Mouse (Mus musculus) natural killer cell, adult 2 months (primary cell): ENCODE data around the gene Cox8a.

Source experiments
- DNase-seq, 2 experiments: peaks; one replicate each; pipeline ENCODE4 v3.0.0; 2022; ENCODE audit warnings: low spot score in 2 of 2

The Cox8a gene

GRCm38 (mm10) chr19:7185715-7186291 lies 31.6 kb downstream of the Cox8a start:
- DNase-seq, result no peak

- no peak for DNase-seq
Observed at GRCm38 (mm10) chr19:7185059-7185458, 32.4 kb downstream of the Cox8a start.

DNA sequence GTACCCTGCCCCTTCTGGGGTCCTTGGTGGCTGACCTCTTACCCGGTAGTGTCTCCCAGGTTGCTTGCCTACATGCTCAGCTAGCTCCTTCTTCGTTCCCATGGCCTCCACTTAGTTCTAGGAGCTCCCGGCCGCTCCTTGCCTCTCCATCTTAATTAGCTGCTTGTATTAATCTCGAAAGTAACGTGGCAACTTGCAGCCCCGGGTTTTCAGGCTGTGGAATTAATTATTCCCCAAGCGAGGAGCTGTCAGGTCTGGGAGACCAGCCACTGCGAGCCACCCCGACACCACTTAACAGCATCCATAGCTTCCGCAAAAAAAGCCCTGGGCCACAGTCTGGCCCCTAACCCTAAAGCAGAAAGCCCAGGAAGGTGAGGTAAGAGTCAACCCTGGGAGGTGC lies 34.0 kb downstream of the Cox8a start:
- DNase-seq, result no peak

- DNase-seq, result no peak
Observed at GRCm38 (mm10) chr19:7182273-7182949, 35.0 kb downstream of the Cox8a start.

GRCm38 (mm10) chr19:7181496-7181895 lies 35.9 kb downstream of the Cox8a start:
- no peak for DNase-seq

GRCm38 (mm10) chr19:7180756-7181405 lies 36.5 kb downstream of the Cox8a start:
- DNase-seq, result no peak

- no peak for DNase-seq
Observed at GRCm38 (mm10) chr19:7178841-7179452, 38.5 kb downstream of the Cox8a start.

GRCm38 (mm10) chr19:7177804-7178511 lies 39.5 kb downstream of the Cox8a start:
- DNase-seq, result no peak

- DNase-seq, result no peak
Observed at GRCm38 (mm10) chr19:7176041-7176696, 41.2 kb downstream of the Cox8a start.

DNA sequence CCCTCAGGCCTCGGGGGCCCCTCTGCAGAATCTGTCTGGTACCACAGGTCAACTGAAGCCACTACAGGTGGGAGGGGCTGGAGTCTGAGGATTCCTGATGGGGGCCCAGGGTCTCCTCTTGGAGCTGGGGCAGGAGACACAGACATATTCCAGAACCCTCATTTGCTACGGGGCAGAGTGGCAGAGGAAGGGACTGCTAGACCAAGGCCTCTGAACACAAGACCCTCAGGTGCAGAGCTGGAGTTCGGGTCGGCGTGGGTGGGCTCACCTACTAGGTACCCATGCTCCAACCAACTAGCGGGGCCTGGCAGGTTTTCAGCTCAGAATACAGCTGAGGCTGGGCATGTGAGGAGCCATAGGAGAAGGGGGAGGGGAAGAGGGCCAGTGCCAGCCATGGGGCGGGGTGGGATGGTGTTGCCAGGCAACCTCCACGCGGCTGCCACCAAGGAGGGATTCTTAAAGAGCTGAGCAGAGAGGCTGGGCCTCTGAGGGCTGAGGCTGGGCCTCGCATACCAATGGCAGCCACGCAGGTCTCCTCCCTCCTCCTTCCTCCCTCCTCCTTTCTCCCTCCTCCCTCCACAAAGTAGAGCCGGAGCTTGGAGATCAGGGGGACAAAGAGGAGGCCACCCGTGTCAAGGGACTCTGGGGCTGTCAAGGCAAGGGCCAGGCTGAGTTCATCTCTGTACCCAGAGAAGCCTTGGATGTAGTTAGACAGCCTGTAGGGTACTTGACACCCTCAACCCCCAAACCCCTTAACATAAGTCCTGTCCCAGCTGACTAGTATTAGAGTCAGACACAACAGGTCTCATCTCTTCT lies 45.2 kb downstream of the Cox8a start:
- DNase-seq, result no peak

DNA sequence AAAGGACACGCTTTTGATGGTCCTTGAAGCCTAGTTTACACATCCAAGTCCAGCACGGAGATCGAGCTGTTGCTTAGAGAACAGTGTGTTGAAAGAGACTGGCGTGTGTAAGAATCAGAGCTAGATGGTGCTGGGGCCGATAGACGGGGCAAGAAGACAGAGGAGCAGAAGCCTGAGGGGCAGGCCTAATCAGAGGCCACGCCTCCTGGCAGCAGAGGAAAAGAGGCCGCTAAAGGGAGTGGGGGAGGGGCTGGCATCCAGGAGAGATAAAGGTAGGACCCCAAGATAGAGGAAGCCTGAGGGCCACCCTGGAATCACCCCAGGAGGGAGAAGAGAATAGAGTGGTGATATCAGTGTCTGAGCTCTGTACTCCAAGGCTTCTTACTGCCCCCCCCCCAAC lies 46.0 kb downstream of the Cox8a start:
- DNase-seq, result no peak

DNA sequence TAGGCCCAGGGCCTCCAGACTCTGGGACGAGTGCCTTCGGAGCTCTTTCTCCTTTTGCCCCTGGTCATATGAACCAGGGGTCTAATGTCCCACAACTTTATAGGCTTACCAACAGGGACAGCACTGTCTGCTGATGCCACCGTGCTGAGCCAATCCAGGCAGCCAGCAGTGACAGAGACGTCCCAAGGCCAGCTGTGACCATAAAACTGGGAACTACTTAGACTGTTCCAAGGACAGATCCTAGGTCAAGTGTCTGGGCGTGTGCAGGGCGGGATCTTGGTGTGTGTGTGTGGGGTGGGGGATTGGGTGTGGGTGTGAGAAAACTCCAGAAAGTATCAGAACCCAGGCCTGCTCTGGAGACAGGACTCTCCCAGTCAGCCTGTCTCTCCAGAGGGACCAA lies 46.5 kb downstream of the Cox8a start:
- DNase-seq, result no peak

DNA sequence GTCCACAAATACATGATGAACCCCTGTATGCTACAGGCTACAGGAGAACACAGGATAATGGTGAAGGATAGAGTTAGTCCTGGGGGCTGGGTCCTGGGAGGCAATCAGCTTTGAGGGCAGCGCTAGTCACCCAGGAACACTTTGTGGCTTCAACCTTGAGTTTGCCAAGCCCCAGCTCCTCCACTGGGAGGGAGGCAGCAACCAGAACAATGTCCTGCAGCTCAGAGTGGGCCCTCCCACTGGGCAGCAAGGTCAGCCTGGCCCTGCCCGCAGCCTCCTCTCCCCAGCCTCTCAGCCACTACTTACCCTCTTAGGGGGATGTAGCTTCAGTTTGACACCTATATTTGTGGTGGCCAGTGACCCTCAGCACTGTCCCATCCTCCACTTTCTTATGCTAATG lies 49.0 kb downstream of the Cox8a start:
- no peak for DNase-seq

DNA sequence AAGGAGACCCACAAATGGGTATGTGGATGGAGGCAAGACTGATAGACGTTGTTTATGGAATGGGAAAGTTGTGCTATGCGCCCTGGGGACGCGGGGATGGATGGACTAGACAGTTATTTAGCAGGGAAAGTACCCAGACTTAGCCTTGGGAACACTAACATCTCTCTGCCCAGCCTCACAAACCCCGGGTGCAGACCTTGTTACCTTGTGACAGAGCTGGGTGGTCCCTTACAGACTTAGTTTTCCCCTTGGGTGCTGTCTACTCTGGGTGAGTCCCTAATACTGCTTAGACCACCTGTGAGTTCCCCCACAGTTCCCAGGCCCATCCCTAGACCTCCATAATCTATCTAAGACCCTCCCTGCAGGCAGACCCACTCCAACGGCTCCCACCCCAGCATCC lies 50.6 kb downstream of the Cox8a start:
- no peak for DNase-seq

DNA sequence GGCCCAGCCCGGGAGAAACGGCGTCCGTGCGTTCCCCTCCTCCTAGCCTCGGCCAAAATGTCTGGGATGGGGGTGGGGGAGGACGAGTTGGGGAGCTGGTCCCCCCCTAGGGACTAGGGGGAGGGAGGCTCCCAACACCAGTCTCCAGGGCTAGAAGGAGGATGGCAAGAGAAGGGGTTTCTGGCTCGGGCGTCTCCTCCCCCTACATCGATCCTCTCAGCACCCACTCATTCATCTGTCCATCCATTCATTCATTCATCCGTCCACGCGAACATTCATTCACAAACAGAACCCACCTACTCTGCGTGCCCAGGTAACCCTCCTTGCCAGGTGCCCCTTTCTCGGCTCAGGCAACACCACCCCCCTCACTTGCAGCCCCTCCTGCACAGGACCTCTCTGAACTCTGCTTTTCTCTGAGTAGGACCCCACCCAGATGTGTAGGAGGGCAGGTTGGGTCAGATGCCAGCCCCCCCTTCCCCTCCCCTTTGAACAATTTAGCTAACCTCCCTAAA lies 51.2 kb downstream of the Cox8a start:
- no peak for DNase-seq

- no peak for DNase-seq
Observed at GRCm38 (mm10) chr19:7165509-7166199, 51.8 kb downstream of the Cox8a start.
